Mouse (Mus musculus) thymus, adult 18-20 months (tissue): ENCODE measurements around the gene Hmcn1.

Source experiments
- DNase-seq, 2 experiments: peaks; one replicate each; pipeline ENCODE4 v3.0.0; 2022; ENCODE audit warnings: mixed read lengths in 2 of 2

Hmcn1 gene

GRCm38 (mm10) chr1:150631035-150631855 is 362.0 kb downstream of the Hmcn1 start:
- no peak for DNase-seq

DNA sequence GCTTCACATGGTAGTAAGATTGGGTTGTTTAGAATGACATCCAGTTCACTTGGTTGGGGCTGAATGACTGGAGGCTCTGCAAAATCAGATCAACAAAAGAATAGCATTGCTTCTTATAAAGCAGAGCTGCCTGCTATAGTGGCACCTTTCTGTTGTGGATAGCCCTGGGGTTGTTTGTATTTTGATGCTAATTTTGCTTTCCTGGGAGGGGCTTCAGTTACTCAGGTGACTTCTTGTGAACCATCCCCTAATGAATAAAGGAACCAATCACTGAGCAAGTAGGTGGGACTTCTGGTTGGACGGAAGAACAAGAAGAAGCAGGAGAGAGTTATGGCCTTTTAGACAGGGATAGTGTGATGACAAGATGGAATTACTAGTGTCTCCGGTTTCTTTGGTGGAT is 370.0 kb downstream of the Hmcn1 start:
- no peak for DNase-seq

DNA sequence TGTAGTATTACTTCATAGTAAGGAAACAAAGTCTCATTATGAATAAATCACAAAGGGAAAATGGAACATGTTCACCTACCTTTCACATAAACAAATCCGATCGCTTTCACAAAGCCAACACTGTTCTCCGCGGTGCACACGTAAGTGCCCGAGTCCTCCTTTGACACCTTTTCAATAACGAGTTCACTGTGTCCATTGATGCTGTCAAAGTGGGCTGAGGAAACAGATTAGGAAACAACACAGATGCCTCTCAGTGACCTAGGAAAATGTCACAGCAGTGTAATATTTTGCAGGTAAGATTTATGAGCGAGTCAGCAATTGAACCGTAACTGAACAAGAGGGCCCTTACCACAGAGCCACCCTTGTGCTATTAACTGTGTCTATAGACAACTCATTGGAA is 382.7 kb downstream of the Hmcn1 start:
- no peak for DNase-seq

- no peak for DNase-seq
Measured at GRCm38 (mm10) chr1:150606173-150606572, 387.1 kb downstream of the Hmcn1 start.

- no peak for DNase-seq
Measured at GRCm38 (mm10) chr1:150593614-150594013, 399.6 kb downstream of the Hmcn1 start.

GRCm38 (mm10) chr1:150591253-150591652 is 402.0 kb downstream of the Hmcn1 start:
- no peak for DNase-seq

GRCm38 (mm10) chr1:150587410-150587809 is 405.8 kb downstream of the Hmcn1 start:
- no peak for DNase-seq

GRCm38 (mm10) chr1:150584477-150584876 is 408.8 kb downstream of the Hmcn1 start:
- no peak for DNase-seq

DNA sequence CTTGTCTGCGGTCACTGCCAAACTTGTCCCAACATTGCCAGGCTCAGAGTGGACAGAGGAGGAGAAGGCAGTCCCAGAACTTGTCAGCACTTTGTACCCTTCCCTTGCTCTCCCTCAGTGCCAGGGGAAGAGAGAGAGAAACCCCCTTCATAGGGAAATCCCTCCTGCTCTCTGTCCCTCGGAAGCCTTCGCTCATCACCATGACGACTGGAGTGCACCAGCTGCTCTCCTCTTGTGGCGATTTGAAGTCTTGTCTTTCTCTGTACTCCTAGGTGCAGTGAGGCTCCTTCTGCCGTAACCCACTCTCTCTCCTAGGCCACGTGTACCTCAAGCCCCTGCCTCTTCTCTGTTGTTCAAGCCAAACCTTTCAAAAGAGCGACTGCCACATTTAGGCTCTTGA is 409.5 kb downstream of the Hmcn1 start:
- DNase-seq, result no peak

DNA sequence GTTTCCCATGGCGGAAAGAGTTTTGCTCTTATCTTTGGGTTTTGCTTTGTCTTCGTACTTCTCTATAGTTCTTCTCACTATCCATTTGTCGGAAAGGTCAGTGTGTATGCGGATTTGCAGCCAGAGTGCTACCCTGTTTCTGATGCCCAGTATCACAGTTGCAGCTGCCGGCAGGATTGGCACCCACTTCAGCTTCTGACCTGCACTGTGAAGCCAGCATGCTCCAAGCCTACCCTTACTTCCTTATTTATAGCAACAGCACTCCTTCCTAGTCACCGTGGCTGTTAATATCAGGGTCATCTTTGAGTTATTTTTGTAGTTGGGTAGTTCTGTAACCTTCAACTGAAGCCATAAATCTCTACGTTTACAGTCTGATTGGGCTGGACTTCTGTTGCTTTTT is 412.7 kb downstream of the Hmcn1 start:
- no peak for DNase-seq

GRCm38 (mm10) chr1:150573407-150573806 is 419.8 kb downstream of the Hmcn1 start:
- DNase-seq, result no peak

DNA sequence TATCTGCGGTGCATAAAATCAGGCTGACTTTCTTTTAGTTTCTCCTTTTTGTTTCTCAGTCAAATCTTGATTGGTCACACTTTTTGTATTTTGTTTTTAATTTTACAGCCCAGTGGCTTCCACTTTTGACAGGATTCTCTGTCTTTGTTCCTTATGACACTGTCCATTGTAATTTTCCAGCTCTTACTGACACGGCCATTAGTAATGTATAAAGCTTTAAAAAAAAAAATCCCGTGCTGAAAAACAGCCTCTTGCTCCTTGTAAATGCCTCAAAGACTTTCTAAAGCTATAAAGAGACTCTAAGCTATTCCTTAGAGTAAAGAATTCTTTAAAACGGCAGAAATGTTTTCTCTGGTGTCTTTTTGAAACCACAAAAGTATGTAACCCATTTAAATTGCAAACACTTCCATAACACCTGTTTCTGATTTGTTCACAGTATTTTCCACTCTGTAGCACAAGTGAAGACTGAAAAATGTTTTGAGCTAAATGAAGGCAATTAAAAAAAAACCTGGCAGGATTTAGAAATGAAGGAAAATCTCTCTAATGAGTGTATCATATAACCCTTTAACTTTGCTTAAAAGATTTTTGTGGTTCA is 422.6 kb downstream of the Hmcn1 start:
- DNase-seq, result no peak

DNA sequence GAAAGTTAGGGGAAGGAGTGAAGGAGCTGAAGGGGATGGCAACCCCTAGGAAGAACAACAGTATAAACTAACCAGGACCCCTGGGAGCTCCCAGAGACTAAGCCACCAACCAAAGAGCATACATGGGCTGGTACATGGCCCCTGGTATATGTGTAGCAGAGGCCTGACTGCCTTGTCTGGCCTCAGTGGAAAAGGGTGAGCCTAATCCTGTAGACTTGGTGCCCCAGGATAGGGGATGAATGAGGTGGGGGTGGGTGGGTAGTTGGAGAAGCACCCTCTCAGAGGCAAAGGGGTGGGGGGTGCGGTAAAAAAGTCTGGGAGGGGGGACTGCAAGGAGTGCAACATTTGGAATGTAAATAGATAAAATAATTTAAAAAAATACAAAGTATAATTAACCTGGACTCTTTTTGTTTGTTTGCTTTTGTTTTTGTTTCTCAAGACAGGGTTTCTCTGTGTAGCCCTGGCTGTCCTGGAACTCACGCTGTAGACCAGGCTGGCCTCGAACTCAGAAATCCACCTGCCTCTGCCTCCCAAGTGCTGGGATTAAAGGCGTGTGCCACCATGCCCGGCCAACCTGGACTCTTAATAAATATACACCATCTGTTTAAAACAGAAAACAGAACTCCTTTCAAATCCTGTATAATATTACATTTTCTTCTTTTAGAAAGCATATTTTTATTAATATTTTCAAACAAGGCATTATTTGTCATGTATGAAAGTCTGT is 423.3 kb downstream of the Hmcn1 start:
- no peak for DNase-seq

- DNase-seq, result no peak
Measured at GRCm38 (mm10) chr1:150566287-150566686, 426.9 kb downstream of the Hmcn1 start.

DNA sequence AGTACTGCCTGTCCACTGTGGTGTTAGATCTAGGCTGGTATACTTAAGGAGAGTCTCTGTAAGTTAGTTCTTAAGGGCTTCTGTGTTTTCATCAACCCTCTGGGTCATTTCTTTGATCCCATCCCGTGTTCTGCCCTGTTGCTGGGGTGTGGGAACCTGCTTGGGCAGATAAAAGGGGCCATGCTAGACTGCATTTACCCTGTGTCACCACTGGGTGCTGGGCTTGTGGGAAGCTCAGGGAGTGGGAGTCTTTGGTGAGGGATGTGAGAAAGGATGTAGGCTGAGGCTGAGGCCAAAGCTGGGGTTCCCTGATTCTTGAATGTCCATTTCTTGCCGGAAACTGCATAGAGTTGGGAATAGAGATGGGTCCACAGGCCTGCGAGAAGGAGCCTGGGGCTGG is 436.6 kb downstream of the Hmcn1 start:
- DNase-seq, result no peak

GRCm38 (mm10) chr1:150551390-150551789 is 441.8 kb downstream of the Hmcn1 start:
- DNase-seq, result no peak

DNA sequence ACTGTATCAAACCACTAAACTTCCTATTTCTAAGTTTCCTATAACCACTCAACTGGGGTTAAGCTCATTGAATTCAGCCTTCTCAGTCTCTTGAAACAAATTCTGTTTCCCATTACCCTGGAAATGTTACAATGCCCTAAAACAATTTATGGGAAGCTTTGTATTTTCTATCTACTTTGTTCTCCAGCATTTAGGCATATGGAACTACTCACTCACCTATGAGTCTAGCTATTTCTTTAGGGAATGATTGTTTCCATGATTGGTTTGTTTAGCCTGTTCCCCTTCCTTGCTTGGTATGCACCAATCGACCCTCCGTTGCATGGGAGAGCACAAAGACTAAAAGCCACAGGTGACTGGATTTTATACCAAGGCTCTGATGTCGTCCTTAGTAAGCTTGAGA is 446.8 kb downstream of the Hmcn1 start:
- no peak for DNase-seq

DNA sequence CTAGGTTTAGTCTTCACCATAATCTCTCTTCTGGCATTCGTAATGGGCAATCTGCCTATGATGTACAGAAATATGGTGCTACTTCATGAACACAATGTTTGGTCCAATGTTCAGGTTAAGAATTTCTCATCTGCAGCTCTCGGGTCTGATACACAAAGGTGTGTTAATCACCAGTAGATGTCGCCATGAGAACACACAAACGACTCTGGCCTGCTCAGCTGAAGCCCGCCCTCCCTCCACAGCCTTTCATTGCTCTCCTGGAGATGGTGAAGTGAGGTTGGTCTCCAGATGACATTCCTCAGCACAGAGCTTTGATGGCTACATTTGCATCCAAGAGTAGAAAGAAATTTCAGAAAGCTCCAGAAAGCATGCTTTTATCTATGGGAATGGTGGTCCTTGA is 453.0 kb downstream of the Hmcn1 start:
- DNase-seq, result no peak

GRCm38 (mm10) chr1:150537410-150538128 is 455.7 kb downstream of the Hmcn1 start:
- DNase-seq, result no peak

DNA sequence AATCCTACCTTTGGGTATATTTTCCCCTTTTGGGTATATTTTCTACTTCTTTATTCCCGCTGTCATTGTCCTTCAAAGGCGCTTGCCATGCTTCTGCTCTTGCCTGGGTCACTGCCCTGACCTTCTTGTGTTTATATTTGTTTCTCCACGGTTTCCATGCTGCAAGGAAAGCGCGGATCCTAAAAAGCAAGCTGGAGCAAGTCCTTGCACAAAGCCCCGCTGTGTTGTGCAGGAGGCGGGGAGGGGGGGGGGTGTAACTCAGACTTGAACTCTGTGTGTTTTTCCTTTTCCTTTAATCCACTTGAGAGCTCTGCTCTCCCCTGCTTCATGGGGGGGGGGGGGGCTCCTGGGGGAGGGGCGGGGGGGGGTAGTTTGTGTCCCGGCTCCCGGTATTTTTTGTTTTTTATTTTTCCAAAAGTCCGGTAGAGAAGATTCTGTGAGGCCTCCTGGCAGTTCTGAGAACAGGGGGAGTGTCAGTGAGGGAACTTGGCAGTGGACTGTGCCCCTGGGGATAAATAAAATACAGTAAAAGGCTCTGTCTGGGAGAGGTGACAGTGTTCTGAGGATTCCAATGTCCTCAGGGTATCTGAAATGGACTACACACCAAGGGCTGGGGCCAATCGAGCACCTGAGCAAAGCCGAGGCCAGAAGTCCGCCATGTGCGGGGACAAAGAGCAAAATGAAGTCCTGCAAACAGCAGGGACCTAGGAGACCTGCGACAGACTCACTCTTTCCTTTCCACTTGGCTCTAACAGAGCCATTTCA is 457.3 kb downstream of the Hmcn1 start:
- DNase-seq, result no peak

GRCm38 (mm10) chr1:150534587-150534986 is 458.6 kb downstream of the Hmcn1 start:
- DNase-seq, result no peak

GRCm38 (mm10) chr1:150513041-150513440 is 480.2 kb downstream of the Hmcn1 start:
- DNase-seq, result no peak
